Mouse (Mus musculus): Measurements from ENCODE around the gene Wipf2.

DNA sequence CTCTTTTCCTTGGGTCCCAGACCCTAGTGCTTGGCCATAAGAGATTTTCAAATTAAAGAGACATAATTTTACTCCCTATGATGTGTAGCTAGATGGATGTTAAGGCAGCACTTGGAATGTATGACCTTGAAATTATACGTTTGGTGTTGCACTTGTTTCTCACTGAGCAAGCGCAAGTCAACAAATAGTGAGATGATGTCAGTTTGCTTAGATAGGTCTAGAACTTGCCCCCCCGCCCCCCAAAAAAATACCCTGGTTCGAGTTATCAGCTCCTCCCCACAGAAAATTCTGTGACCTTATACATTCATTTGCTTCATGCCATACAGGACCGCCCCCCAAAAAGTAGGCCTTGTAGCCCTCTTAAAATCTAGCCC lies 43.6 kb downstream of the Wipf2 start:
- TF ChIP-seq CTCF (IDR thresholded peaks at IDR 0.05; ENCODE audit: control insufficient read depth, insufficient read depth, low read length) (no peak), POLR2A (IDR thresholded peaks at IDR 0.05; ENCODE audit: borderline replicate concordance, control insufficient read depth, low read depth, low read length) (no peak)
